Mouse (Mus musculus): ENCODE measurements at regions not wholly inside any gene's neighbourhood (a gene's known extent, or its start where the extent isn't known, plus 50 kb on each side); places are given as distances from the start of the nearest gene placed in this dataset.
A peak's percentile ranks its signal among the peaks of the same experiment; 100 is the strongest.

DNA sequence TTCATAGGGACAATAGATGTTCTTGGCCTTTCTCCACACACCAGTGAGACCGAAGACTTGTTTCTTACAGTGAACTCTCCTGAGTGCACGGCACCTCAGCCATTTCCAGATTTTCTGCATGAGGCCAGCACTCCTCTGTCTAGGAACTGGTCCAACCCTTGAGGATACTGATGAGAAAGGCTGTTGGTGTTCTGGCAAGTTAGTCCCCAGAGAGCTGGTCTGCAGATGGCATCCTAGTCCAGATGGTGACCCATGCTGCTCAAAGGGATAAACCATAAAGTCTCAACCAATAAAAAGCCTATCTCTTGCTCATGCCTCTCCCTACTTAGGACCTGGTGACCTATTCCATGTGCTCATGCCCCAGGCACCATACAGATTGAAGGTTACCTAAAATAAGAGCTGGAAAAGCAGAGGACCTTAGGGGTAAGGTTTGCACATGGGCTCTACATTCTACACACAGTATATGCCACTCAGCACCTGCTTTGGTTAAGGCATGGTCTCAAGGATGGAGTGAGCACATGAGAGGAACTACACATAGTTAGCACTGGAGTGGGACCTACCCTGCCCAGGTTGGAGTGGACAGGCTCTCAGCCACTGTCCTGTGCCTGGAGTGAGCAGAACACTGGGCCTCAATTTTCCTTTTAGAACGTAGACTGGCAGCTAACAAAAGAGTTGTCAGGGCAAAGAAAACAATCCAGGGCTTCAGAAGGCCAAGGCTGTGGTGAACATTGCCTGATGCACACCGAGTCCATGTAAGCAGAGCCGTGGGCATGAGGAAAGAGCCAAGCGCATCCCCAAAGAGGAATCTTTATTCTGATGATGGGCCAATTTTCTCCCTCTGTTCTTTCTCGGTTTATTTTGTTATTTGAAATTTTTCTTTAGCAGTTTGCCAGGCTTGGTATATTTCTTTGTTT lies 335.9 kb downstream of the Glrx3 start:
- peak overlapping the region; percentile 79 for H3K27ac ChIP-seq (replicated peaks)
- 66% methylated on average over 7 of the region's 7 CpGs for WGBS
- peak; percentile 40; the same call in 1 of the 2 replicates for ATAC-seq (ENCODE audit: low read depth)

DNA sequence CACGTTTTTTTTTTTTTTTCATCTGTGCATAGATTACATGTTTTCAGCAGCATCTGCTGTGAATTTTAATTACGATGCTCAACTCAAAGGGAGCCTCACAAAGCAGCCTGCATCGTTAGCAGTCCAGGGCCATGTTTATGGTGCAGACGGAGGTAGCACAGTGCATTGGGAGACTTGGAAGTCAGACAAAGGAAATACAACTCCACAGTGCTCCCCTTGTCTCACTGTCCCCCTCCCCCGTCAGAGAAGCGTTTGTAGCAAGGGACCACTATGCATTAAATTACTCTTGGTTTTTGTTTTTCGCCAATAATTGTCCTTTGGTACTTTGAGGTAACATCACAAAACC lies 336.5 kb downstream of the Glrx3 start:
- Histone ChIP-seq H3K27me3 (no peaks in the 10 kb centered on the region), H3K9ac (no peak overlapping the region), H3K36me3 (no peaks in the 10 kb centered on the region), H3K4me2 (no peak overlapping the region), H3K4me1 (replicated peaks) (peaks cover 20% of the 10 kb centered on the region), H3K27ac (replicated peaks) (peak overlapping the region; percentile 79), H3K9me3 (no peaks in the 10 kb centered on the region), H3K4me3 (no peak overlapping the region)
- WGBS = 20% methylated on average over 7 of the region's 7 CpGs
- peak; percentile 85; the same call in 1 of the 2 replicates for ATAC-seq (ENCODE audit: low read depth)

More for the DNA sequence above, 335.9 kb downstream of the Glrx3 start:
- Histone ChIP-seq H3K9ac (no peak overlapping the region), H3K4me1 (replicated peaks) (peaks cover 20% of the 10 kb centered on the region), H3K36me3 (no peaks in the 10 kb centered on the region), H3K27me3 (no peaks in the 10 kb centered on the region), H3K4me3 (no peak overlapping the region), H3K4me2 (no peak overlapping the region), H3K9me3 (no peaks in the 10 kb centered on the region)

DNA sequence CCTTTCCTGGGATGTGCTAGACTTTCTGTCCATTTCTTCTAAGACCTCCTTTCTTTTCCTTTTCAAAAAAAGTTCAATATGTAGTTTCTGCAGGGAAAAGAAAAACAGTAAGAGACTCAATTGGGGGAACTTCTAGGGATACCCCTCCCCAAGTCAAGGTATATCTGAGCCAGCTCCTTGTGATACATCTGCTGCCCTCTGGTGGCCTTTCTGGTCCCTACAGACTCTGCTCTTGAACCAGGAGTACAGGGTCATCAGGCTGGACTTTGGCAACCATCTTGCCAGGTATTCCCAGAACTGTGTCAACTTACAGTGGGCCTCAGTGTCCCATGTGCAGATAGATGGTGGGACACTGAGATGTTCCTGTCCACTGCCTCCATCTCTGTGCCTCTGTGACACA lies 346.5 kb downstream of the Glrx3 start:
- no peak overlapping the region for H3K9ac ChIP-seq
- no peaks in the 10 kb centered on the region for H3K36me3 ChIP-seq
- H3K9me3 ChIP-seq = peaks cover 4% of the 10 kb centered on the region; the same call in 1 of the 2 replicates
- H3K4me1 ChIP-seq (replicated peaks) = no peaks in the 10 kb centered on the region
- H3K27me3 ChIP-seq = no peaks in the 10 kb centered on the region
- no peak overlapping the region for H3K4me2 ChIP-seq
- no peak overlapping the region for H3K27ac ChIP-seq (replicated peaks)
- no peak for ATAC-seq (ENCODE audit: low read depth)
- no peak overlapping the region for H3K4me3 ChIP-seq

DNA sequence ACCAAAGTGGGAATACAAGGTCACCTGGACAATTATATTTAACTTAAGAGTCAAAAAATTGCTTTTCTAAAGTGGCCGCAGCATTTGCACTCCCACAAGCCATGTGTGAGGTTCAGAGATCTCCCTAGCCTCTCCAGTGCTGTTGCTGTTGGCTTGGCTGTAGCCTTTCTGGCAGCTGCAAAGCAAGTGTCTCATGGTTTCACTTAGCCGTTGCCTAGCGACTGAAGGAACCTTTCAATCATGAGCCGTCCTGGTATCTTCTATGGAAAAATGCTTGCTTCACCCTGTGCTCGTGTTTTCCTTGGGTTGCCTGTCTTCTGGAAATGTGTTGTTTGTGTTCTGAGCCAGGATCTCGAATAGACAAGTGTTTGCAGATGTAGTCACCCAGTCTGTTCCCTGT lies 367.9 kb downstream of the Glrx3 start:
- no peaks in the 10 kb centered on the region for H3K27me3 ChIP-seq
- no peak overlapping the region for H3K27ac ChIP-seq (replicated peaks)
- no peaks in the 10 kb centered on the region for H3K36me3 ChIP-seq
- 0 out of 2 replicates have a peak, but pooled peaks cover 3% of the 10 kb centered on the region for H3K4me1 ChIP-seq (replicated peaks)
- no peak overlapping the region for H3K4me2 ChIP-seq
- 44% methylated on average over 6 of the region's 6 CpGs for WGBS
- H3K4me3 ChIP-seq = no peak overlapping the region
- no peak overlapping the region for H3K9ac ChIP-seq
- no peaks in the 10 kb centered on the region for H3K9me3 ChIP-seq
- ATAC-seq (ENCODE audit: low read depth) = no peak

DNA sequence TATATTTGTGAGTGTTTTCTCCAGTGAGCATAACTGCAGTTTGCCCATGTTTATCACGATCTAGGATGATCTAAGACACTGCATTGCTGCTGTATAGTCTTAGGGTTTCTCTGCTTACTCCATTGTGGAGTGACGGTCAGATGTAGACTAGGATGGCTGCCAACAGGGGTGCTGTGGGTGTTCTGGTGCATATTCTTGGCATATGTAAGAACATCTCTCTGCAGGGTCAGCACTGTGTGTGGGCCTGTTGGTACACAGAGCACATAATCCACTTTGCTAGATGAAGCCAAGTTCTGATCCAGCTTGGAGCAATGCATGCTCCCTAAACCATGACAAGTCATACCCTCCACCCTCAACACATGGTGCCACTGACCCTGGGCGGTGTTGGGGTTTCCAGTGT lies 375.4 kb downstream of the Glrx3 start:
- Histone ChIP-seq H3K27ac (replicated peaks) (no peak overlapping the region), H3K4me2 (no peak overlapping the region), H3K9ac (no peak overlapping the region), H3K27me3 (no peaks in the 10 kb centered on the region), H3K36me3 (no peaks in the 10 kb centered on the region), H3K4me3 (no peak overlapping the region), H3K4me1 (replicated peaks) (no peaks in the 10 kb centered on the region), H3K9me3 (peaks cover 7% of the 10 kb centered on the region)
- ATAC-seq (ENCODE audit: low read depth) = no peak
- 90% methylated on average over 3 of the region's 3 CpGs for WGBS

DNA sequence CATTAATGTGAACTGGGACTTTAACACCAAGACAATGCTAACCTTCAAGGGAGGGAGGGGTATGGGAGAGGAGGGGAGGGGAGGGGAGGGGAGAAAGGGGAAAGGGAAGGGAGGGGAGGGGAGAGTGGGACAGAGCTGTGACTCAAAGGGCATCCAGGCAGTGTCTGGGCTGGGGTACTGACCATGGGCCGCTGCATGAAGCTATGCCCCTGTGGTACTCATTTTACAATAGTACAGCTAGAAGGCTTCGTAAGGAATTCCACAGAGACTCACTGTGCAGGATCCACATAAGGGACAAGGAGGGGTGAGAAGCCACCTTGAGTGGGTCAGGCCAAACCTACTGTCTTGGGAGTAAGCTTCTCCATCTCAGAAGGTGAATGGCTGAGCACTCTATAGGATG lies 403.1 kb downstream of the Glrx3 start:
- Histone ChIP-seq H3K4me2 (no peak overlapping the region), H3K4me1 (replicated peaks) (peaks cover 14% of the 10 kb centered on the region), H3K27me3 (peaks cover 3% of the 10 kb centered on the region; the same call in 1 of the 2 replicates), H3K9ac (no peak overlapping the region), H3K9me3 (no peaks in the 10 kb centered on the region), H3K4me3 (no peak overlapping the region), H3K36me3 (no peaks in the 10 kb centered on the region), H3K27ac (replicated peaks) (no peak overlapping the region)
- no peak for ATAC-seq (ENCODE audit: low read depth)
- WGBS = 65% methylated on average over 2 of the region's 2 CpGs

DNA sequence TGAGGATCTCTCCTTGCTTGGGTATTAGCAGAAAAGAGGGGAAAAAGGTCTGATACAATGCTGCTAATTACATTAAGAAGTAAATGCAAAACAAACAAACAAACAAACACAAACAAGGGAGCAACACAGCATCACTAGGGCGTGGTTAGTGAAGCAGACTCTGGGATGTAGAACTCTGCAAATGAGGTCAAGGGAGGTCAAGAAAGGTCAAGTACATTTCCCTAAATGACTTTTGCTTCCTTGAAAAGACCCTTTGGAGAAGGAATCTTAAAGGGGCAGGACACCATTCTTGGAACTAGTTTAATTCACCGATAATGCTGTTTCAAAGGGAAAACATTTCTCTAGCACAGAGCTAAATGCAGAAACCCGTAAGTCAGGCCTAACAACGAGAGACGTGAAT lies 403.6 kb downstream of the Glrx3 start:
- Histone ChIP-seq H3K36me3 (no peaks in the 10 kb centered on the region), H3K4me3 (no peak overlapping the region), H3K4me2 (no peak overlapping the region), H3K4me1 (replicated peaks) (peaks cover 14% of the 10 kb centered on the region), H3K9ac (no peak overlapping the region), H3K9me3 (no peaks in the 10 kb centered on the region), H3K27me3 (peaks cover 3% of the 10 kb centered on the region; the same call in 1 of the 2 replicates), H3K27ac (replicated peaks) (no peak overlapping the region)
- ATAC-seq (ENCODE audit: low read depth) = no peak
- 51% methylated on average over 5 of the region's 5 CpGs for WGBS

DNA sequence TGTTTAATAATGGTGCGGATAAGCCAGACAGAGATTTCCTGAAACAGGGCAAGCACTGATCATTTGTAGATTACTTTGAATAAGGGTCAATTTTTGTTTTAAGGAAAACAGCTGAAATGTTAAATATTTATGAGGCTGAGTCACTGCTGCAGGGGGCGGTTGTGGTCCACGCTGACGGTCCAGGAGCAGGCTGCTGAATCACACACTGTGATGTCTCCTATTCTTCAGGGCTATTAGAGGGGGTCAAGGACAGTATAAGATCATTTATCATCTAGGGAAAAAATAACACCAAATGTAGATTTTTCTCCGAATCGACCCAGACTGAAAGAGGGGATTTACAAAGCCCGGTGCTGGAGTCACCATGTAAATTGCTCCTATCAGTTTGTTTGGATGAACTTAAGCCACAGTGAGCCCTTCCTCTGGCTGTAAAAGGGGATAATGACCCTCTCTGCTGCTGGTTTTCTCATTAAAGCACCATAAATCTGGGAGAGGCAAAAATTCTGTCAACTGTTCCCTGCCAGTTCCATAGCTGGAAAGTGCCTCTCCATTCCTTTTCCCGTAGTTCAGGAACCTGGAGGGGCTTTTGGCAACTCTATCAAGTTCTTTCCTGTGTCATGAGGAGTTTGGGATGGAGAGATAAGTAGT lies 404.2 kb downstream of the Glrx3 start:
- Histone ChIP-seq H3K27ac (replicated peaks) (no peak overlapping the region), H3K4me2 (no peak overlapping the region), H3K36me3 (no peaks in the 10 kb centered on the region), H3K9me3 (no peaks in the 10 kb centered on the region), H3K27me3 (peaks cover 3% of the 10 kb centered on the region; the same call in 1 of the 2 replicates), H3K4me3 (no peak overlapping the region), H3K4me1 (replicated peaks) (peaks cover 14% of the 10 kb centered on the region), H3K9ac (no peak overlapping the region)
- no peak for ATAC-seq (ENCODE audit: low read depth)
- 15% methylated on average over 8 of the region's 8 CpGs for WGBS

DNA sequence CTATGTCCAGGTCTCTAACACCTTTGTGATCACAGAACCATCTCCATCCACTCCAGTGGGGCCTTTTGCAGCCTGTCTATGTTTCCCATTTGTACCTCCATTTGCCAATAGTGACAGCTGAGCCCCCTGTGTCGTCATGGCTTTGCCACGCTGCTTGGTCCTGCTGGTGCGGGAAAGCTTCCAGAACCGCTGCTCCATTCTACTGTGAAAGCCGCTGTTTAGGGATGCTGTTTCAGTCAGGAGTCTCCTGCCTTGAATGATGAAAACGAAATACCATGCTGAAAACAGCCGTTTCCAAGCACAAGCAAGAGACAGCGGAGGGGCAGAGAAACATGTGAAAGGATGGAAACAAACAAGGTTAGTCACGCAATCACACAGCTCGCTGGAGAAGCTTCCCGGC lies 410.4 kb downstream of the Glrx3 start:
- Histone ChIP-seq H3K4me1 (replicated peaks) (peaks cover 8% of the 10 kb centered on the region), H3K4me3 (no peak overlapping the region), H3K9ac (0 out of 2 replicates have a peak overlapping the region, but pooled peaks have one; percentile 41), H3K27me3 (peaks cover 3% of the 10 kb centered on the region; the same call in 1 of the 2 replicates), H3K27ac (replicated peaks) (peak overlapping the region; percentile 64), H3K9me3 (no peaks in the 10 kb centered on the region), H3K4me2 (no peak overlapping the region), H3K36me3 (no peaks in the 10 kb centered on the region)
- 40% methylated on average over 11 of the region's 11 CpGs for WGBS
- ATAC-seq (ENCODE audit: low read depth) = no peak

DNA sequence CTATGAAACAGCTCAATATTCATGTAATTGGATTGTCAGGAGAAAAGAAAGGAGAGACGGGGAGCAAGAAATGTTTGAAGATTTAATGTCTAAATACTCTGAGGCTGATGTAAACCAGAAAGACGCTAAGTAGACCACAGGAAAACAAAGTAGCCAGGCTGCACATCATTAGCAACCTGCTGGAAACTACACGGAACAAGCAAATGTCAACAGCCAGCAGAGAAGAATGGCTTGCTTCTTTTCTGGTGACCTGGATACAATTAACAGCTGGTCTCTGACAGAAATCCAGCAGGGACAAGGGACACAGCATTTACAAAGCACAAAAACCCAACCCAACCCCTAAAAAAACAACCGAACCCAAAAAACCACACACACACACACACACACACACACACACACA lies 413.6 kb downstream of the Glrx3 start:
- H3K9me3 ChIP-seq = no peaks in the 10 kb centered on the region
- no peak overlapping the region for H3K4me2 ChIP-seq
- H3K4me1 ChIP-seq (replicated peaks) = peaks cover 8% of the 10 kb centered on the region
- H3K36me3 ChIP-seq = no peaks in the 10 kb centered on the region
- no peak overlapping the region for H3K4me3 ChIP-seq
- ATAC-seq (ENCODE audit: low read depth) = no peak
- H3K27me3 ChIP-seq = no peaks in the 10 kb centered on the region
- no peak overlapping the region for H3K9ac ChIP-seq
- H3K27ac ChIP-seq (replicated peaks) = no peak overlapping the region
- 34% methylated on average over 4 of the region's 4 CpGs for WGBS

DNA sequence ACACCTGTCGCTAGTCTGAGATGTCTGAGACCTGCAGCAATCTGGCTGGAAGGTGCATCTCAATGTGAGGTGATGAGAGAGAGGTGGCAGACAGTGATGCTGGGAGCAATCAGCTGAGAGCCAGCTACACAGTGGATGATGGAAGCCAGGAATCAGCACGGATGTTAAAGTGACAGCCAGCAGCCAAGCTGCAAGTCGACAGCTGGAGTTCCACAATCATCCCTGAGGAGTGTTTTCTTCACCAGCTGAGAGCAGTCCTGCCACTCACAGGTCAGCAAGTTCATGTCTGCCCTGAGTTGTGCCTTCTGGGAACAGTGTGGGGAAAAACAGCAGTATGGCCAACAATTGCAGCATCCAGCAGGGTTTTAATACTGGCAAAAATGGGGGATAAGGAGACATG lies 422.3 kb downstream of the Glrx3 start:
- ATAC-seq (ENCODE audit: low read depth) = no peak
- Histone ChIP-seq H3K27me3 (no peaks in the 10 kb centered on the region), H3K4me2 (no peak overlapping the region), H3K4me3 (no peak overlapping the region), H3K27ac (replicated peaks) (no peak overlapping the region), H3K36me3 (no peaks in the 10 kb centered on the region), H3K4me1 (replicated peaks) (peaks cover under 1% of the 10 kb centered on the region; the same call in 1 of the 2 replicates), H3K9me3 (no peaks in the 10 kb centered on the region), H3K9ac (no peak overlapping the region)
- 78% methylated on average over 3 of the region's 3 CpGs for WGBS

DNA sequence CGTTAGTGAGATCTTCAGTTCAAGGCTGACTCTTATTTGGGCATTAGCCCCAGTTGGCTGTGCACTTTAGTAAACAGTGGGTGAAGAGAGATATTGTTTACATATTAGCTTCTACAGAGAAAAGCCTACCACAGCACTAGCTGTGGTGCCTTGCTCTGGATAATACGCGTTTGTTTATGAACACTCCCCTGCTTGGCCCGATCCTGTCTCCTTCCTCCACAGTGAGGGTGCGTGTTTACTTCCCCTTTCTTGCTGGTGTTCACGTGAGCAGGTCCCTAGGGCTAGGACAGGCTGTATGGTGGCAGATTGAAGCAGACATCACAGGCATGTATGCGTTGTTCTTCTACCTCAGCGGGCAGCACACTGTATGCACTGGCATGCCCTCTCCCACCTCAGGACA lies 423.1 kb downstream of the Glrx3 start:
- no peaks in the 10 kb centered on the region for H3K27me3 ChIP-seq
- no peak for ATAC-seq (ENCODE audit: low read depth)
- WGBS = 81% methylated on average over 8 of the region's 8 CpGs

More for the DNA sequence above, 423.1 kb downstream of the Glrx3 start:
- no peak overlapping the region for H3K4me2 ChIP-seq
- H3K9me3 ChIP-seq = no peaks in the 10 kb centered on the region
- peaks cover 8% of the 10 kb centered on the region; the same call in 1 of the 2 replicates for H3K4me1 ChIP-seq (replicated peaks)
- H3K9ac ChIP-seq = no peak overlapping the region
- no peaks in the 10 kb centered on the region for H3K36me3 ChIP-seq
- no peak overlapping the region for H3K4me3 ChIP-seq
- H3K27ac ChIP-seq (replicated peaks) = no peak overlapping the region
